Mouse (Mus musculus) liver, embryonic 14.5 days (tissue): ENCODE results near the gene Ptcra. TPM values are rescaled to one million over a fixed set of nuclear protein-coding genes. Genes with fewer than 3 reads are reported as not detected.

Experiments
- ATAC-seq: fragments of 200-750 bp; cut with Nextera tagmentation; 2 replicates; pipeline ENCODE4 v1.8.0; 2017; ENCODE audit warnings: moderate number of reproducible peaks, mild to moderate bottlenecking, moderate library complexity; ENCODE audit not compliant: insufficient read depth
- DNase-seq, 3 experiments: peaks; one replicate each; pipeline ENCODE4 v3.0.0-alpha.2; 2012 to 2013; ENCODE audit warnings: low read depth in 3 of 3, low spot score in 3 of 3
- H3K27ac ChIP-seq: fragments of 300-500 bp; sonication (generic); 2 replicates; pipeline ENCODE4 v1.5.1; 2014; ENCODE audit warnings: moderate library complexity, mild to moderate bottlenecking, control low read depth, inconsistent platforms
- H3K27me3 ChIP-seq: fragments of 300-500 bp; sonication (generic); 2 replicates; pipeline ENCODE4 v1.6.1; 2014; ENCODE audit warnings: mild to moderate bottlenecking, low read length, moderate library complexity; ENCODE audit not compliant: control insufficient read depth, insufficient read depth
- H3K36me3 ChIP-seq: fragments of 300-500 bp; sonication (generic); replicated peaks from 2 replicates; pipeline ENCODE4 v1.6.1; 2014; ENCODE audit warnings: low read depth; ENCODE audit not compliant: control insufficient read depth, insufficient read depth
- H3K4me1 ChIP-seq, 2 experiments: fragments of 200-500 bp in 1 of 2; fragments of 300-500 bp in 1 of 2; sonication (generic) in 1 of 2; replicated peaks; 2 replicates each; pipeline ENCODE4 v1.6.1; 2012 to 2014; ENCODE audit warnings: antibody characterized with exemption in 1 of 2, inconsistent platforms in 1 of 2, low read length in 1 of 2; ENCODE audit not compliant: control insufficient read depth in 2 of 2, insufficient read depth in 2 of 2
- H3K4me2 ChIP-seq: fragments of 300-500 bp; sonication (generic); 2 replicates; pipeline ENCODE4 v1.6.1; 2014; ENCODE audit warnings: low read depth, mild to moderate bottlenecking, control low read depth, moderate library complexity
- H3K4me3 ChIP-seq, 2 experiments: fragments of 200-500 bp in 1 of 2; fragments of 300-500 bp in 1 of 2; sonication (generic) in 1 of 2; 2 replicates each; pipeline ENCODE4 v1.5.1; 2012 to 2014; ENCODE audit warnings: low read depth in 2 of 2, low read length in 2 of 2, mild to moderate bottlenecking in 2 of 2, control low read depth in 1 of 2, inconsistent platforms in 1 of 2, moderate library complexity in 1 of 2; ENCODE audit not compliant: insufficient read depth in 1 of 2
- H3K9ac ChIP-seq: fragments of 300-500 bp; sonication (generic); replicated peaks from 2 replicates; pipeline ENCODE4 v1.6.1; 2014; ENCODE audit warnings: mild to moderate bottlenecking, control low read depth, moderate library complexity
- H3K9me3 ChIP-seq: fragments of 300-500 bp; sonication (generic); 2 replicates; pipeline ENCODE4 v1.6.1; 2016; ENCODE audit warnings: low read length, mixed read lengths; ENCODE audit not compliant: control insufficient read depth
- CTCF ChIP-seq: IDR thresholded peaks from 2 replicates; pipeline ENCODE4 v1.5.1; 2016; ENCODE audit warnings: antibody characterized with exemption, low read depth, control low read depth
- EP300 ChIP-seq: IDR thresholded peaks from 2 replicates; pipeline ENCODE4 v1.6.1; 2016; ENCODE audit warnings: antibody characterized with exemption, low read depth
- WGBS: fragments of 180-500 bp; shearing (Covaris S2); extraction: QIAGEN DNeasy Blood & Tissue Kit; methylation state at CpG from one replicate; pipeline ENCODE4 v1.1.7; 2014; ENCODE audit not compliant: insufficient replicate concordance; 5-methylcytosine and 5-hydroxymethylcytosine counted together
- polyA plus RNA-seq, 2 experiments: library from polyadenylated mRNA; depleted of rRNA in 1 of 2; stranded (reverse) in 1 of 2; unstranded in 1 of 2; fragments of >200 nt; fragmentation: Nextera tagmentation in 1 of 2; extraction: Ambion mirVana in 1 of 2; gene quantifications; 2 replicates each; pipeline versions ENCODE4 v1.2.1 to v1.2.3; 2012 to 2014

Ptcra gene
- polyA plus RNA-seq, 2 experiments: 0.04 to 0.10 TPM

DNA sequence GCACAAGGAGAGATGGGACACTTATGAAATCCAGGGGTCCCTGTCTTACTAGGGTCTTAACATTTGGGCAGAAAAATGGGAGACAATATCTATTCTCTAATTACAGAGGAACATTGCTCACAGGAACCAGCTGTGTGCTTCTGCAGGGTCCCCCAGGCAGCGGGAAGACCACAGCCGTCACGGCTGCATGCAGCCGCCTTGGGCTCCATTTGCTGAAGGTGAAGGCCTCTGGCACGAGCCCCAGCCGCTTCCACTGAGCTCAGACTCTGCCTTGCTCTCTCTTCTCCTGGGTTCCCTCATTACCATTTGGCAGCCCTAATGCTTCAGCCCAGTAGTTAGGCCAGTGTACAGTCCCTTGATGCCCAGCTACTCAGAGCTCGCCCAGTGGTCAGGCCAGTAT is 42.4 kb downstream of the Ptcra start:
- DNase-seq (no peak), ATAC-seq (no peak)
- WGBS: 78% methylated on average over 7 of the region's 7 CpGs
- Histone ChIP-seq H3K36me3 (peaks cover 2% of the 10 kb centered on the region; the same call in 1 of the 2 replicates), H3K4me2 (no peak overlapping the region), H3K4me3 (no peak overlapping the region), H3K27me3 (no peaks in the 10 kb centered on the region), H3K27ac (no peak overlapping the region), H3K4me1 (no peaks in the 10 kb centered on the region), H3K9ac (no peak overlapping the region), H3K9me3 (no peaks in the 10 kb centered on the region)
- TF ChIP-seq EP300 (no peak), CTCF (no peak)

GRCm38 (mm10) chr17:46714756-46715481 is 48.6 kb downstream of the Ptcra start:
- Histone ChIP-seq H3K9ac (no peak overlapping the region), H3K27me3 (no peaks in the 10 kb centered on the region), H3K27ac (no peak overlapping the region), H3K4me3 (no peak overlapping the region), H3K4me2 (no peak overlapping the region), H3K9me3 (no peaks in the 10 kb centered on the region), H3K4me1 (peaks cover 3 to 8% of the 10 kb centered on the region in 2 experiments; a peak in 3 of 4 replicates), H3K36me3 (peaks cover 12% of the 10 kb centered on the region)
- 82% methylated on average over 11 of the region's 11 CpGs for WGBS
- DNase-seq (peak in 1 of 3 experiments; percentile 39), ATAC-seq (no peak)
- TF ChIP-seq CTCF: 0 out of 2 replicates have a peak, but pooled peaks have one; percentile 9
- no peak for TF ChIP-seq EP300

DNA sequence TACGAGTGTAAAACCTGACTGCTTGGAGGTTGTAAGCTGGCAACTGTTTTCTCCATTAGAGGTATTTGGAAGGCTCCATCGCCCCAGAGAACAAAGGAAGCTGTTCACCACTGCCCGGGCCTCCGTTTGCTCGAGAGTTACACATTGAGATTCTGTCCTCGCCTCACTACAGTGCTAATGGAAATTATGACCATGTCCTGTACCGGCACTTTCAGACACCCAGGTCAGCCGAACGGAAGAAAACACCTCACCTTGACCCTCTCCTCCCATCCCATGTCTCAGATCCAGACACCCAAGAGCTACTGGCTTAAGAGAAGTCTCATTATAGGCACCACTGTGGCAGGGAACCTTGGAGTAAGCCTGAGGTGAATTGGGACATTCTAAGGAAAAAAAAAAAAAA is 49.7 kb downstream of the Ptcra start:
- DNase-seq (no peak), ATAC-seq (no peak)
- Histone ChIP-seq H3K9me3 (no peaks in the 10 kb centered on the region), H3K27ac (no peak overlapping the region), H3K9ac (no peak overlapping the region), H3K4me2 (no peak overlapping the region), H3K4me1 (peaks cover 3 to 8% of the 10 kb centered on the region in 2 experiments; a peak in 3 of 4 replicates), H3K4me3 (no peak overlapping the region), H3K27me3 (no peaks in the 10 kb centered on the region), H3K36me3 (peaks cover 12% of the 10 kb centered on the region)
- no peak for TF ChIP-seq EP300
- no peak for TF ChIP-seq CTCF
- WGBS: 87% methylated on average over 9 of the region's 9 CpGs

DNA sequence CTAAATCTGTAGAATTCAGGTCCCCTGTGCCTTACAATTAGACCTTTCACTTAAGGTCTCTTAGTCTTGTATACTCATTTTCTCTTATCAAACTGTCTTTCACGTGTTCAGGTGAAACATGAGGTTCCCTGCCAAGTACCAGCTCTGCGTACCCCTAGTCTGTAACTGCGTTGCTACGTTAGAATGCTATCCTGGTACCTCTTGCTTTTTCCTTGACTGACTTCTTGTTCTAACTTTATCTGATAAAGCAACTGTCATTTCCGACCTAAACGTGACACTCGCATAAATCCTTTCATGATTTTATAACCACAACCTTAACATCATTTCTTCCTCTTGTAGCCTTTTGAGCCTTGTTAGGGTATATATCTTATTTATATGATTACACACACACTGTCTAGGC is 51.1 kb downstream of the Ptcra start:
- Histone ChIP-seq H3K4me2 (peak overlapping the region; percentile 92), H3K27me3 (no peaks in the 10 kb centered on the region), H3K9me3 (no peaks in the 10 kb centered on the region), H3K4me1 (peaks cover 3 to 8% of the 10 kb centered on the region in 2 experiments; a peak in 3 of 4 replicates), H3K27ac (no peak overlapping the region), H3K9ac (peak overlapping the region; percentile 71), H3K36me3 (peaks cover 12% of the 10 kb centered on the region), H3K4me3 (peak overlapping the region; percentile 78 to 97)
- DNase-seq: no peak
- no peak for ATAC-seq
- TF ChIP-seq CTCF (no peak), EP300 (no peak)
- WGBS: 14% methylated on average over 7 of the region's 7 CpGs

- under 1% methylated on average over 74 of the region's 76 CpGs for WGBS
- ATAC-seq: peak; percentile 56
Observed at GRCm38 (mm10) chr17:46711612-46712271, 51.8 kb downstream of the Ptcra start.

More at GRCm38 (mm10) chr17:46711612-46712271, 51.8 kb downstream of the Ptcra start:
- H3K4me2 ChIP-seq: peak overlapping the region; percentile 92
- H3K9me3 ChIP-seq: no peaks in the 10 kb centered on the region
- H3K36me3 ChIP-seq: peaks cover 12% of the 10 kb centered on the region
- TF ChIP-seq CTCF (no peak), EP300 (no peak)
- H3K27me3 ChIP-seq: no peaks in the 10 kb centered on the region
- peak overlapping the region; percentile 78 to 97 for H3K4me3 ChIP-seq
- DNase-seq: no peak
- peak overlapping the region; percentile 71 for H3K9ac ChIP-seq
- no peak overlapping the region for H3K27ac ChIP-seq
- peaks cover 3 to 8% of the 10 kb centered on the region in 2 experiments; a peak in 3 of 4 replicates for H3K4me1 ChIP-seq
